Mouse (Mus musculus) neural tube, embryonic 13.5 days (tissue): ENCODE measurements around the gene Nrcam. TPM values are rescaled to one million over a fixed set of nuclear protein-coding genes. Genes with fewer than 3 reads are reported as not detected.

Experiments
- ATAC-seq: fragments of 200-750 bp; cut with Nextera tagmentation; 2 replicates; pipeline ENCODE4 v1.8.0; 2017; ENCODE audit warnings: low read depth, mild to moderate bottlenecking, moderate TSS enrichment, moderate library complexity
- H3K27ac ChIP-seq: fragments of 300-500 bp; sonication (generic); replicated peaks from 2 replicates; pipeline ENCODE4 v1.5.1; 2015; ENCODE audit warnings: moderate library complexity, mild to moderate bottlenecking, inconsistent platforms
- H3K27me3 ChIP-seq: fragments of 300-500 bp; sonication (generic); 2 replicates; pipeline ENCODE4 v1.6.1; 2015; ENCODE audit warnings: mild to moderate bottlenecking, inconsistent platforms
- H3K36me3 ChIP-seq: fragments of 300-500 bp; sonication (generic); 2 replicates; pipeline ENCODE4 v1.6.1; 2015; ENCODE audit warnings: mild to moderate bottlenecking, inconsistent platforms
- H3K4me1 ChIP-seq: fragments of 300-500 bp; sonication (generic); replicated peaks from 2 replicates; pipeline ENCODE4 v1.6.1; 2015; ENCODE audit warnings: inconsistent platforms
- H3K4me2 ChIP-seq: fragments of 300-500 bp; sonication (generic); 2 replicates; pipeline ENCODE4 v1.6.1; 2015; ENCODE audit warnings: inconsistent platforms, mild to moderate bottlenecking, moderate library complexity
- H3K4me3 ChIP-seq: fragments of 300-500 bp; sonication (generic); 2 replicates; pipeline ENCODE4 v1.5.1; 2015; ENCODE audit warnings: mild to moderate bottlenecking, inconsistent platforms
- H3K9ac ChIP-seq: fragments of 300-500 bp; sonication (generic); 2 replicates; pipeline ENCODE4 v1.6.1; 2015; ENCODE audit warnings: moderate library complexity, mild to moderate bottlenecking, inconsistent platforms
- H3K9me3 ChIP-seq: fragments of 300-500 bp; sonication (generic); 2 replicates; pipeline ENCODE4 v1.6.1; 2016; ENCODE audit warnings: inconsistent platforms
- WGBS: fragments of 180-500 bp; shearing (Covaris S2); methylation state at CpG from one replicate; pipeline ENCODE4 v1.1.7; 2015; 5-methylcytosine and 5-hydroxymethylcytosine counted together
- polyA plus RNA-seq: library from polyadenylated mRNA; unstranded; fragments of >200 nt; fragmentation: Nextera tagmentation; extraction: Ambion mirVana; gene quantifications from 2 replicates; pipeline ENCODE4 v1.2.1, GENCODE M21; 2015

Gene Nrcam
- polyA plus RNA-seq, 1 experiment from 2014 or later, result 110 TPM

DNA sequence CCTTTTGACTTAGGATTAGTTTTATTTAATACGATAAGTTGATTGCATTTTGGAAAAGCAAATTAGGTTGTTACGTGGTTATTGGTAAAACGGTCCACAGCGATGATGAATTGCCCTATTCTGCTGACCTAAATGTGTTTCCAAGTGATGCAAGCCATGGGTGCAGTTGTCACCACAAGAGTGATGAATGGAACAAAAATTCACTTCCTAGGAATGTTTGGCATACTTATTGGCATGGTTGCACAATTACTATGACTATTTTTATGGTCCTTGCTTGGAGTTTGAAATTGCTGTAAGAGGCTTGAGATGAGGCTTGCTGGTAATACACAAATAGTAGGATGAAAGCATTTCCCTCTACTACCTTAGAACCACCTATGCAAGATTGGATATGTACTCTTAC, 125.1 kb downstream of the Nrcam start:
- WGBS, result 90% methylated on average over 4 of the region's 4 CpGs
- H3K4me1 ChIP-seq, result peaks cover 4% of the 10 kb centered on the region; the same call in 1 of the 2 replicates
- no peak overlapping the region for H3K4me2 ChIP-seq
- H3K27me3 ChIP-seq, result no peaks in the 10 kb centered on the region
- no peak overlapping the region for H3K27ac ChIP-seq
- no peak for ATAC-seq
- H3K4me3 ChIP-seq, result no peak overlapping the region
- H3K9ac ChIP-seq, result no peak overlapping the region
- no peaks in the 10 kb centered on the region for H3K9me3 ChIP-seq
- H3K36me3 ChIP-seq, result no peaks in the 10 kb centered on the region

DNA sequence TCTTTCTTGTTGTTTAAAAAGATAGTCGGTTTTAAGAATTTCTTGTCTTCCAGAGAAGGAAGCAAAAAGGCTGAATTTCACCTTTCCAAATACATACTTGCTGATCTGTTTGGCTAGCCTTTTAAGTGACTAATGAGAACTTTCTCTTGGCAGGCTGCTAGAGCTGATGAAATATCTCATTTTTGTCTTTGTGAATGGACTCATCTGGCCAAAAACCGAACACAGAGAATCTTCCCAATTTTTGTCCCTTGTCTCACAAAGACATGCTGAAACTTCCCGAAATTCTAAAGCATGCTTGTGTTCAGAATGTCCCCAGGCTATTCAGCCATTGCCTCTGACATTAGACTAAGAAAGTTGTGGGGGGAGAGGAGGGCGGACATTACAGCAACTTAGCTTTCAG, 129.3 kb downstream of the Nrcam start:
- H3K4me3 ChIP-seq, result no peak overlapping the region
- 84% methylated on average over 4 of the region's 4 CpGs for WGBS
- no peak overlapping the region for H3K9ac ChIP-seq
- no peak overlapping the region for H3K4me2 ChIP-seq
- H3K27ac ChIP-seq, result no peak overlapping the region
- no peaks in the 10 kb centered on the region for H3K27me3 ChIP-seq
- no peaks in the 10 kb centered on the region for H3K9me3 ChIP-seq
- H3K36me3 ChIP-seq, result no peaks in the 10 kb centered on the region
- ATAC-seq, result no peak
- H3K4me1 ChIP-seq, result peaks cover 26% of the 10 kb centered on the region

DNA sequence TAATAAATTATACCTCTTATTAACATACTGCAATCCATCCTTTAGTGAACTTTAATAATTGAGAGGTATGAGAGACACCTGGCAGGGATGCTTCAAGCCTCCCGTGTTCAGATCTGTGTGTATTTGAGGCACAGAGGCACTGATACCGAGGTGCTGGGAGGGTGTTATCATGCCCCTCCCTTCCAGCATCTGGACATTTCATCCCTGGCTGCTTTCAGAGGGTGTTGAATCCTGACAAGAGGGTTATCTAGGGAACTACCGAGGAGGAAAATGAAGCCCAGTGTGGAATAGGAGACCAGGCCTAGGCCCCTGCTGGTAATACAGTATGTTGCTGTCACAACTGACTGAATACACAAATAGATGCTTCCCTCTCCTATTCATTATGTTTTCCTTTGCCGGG, 133.8 kb downstream of the Nrcam start:
- H3K36me3 ChIP-seq, result no peaks in the 10 kb centered on the region
- H3K4me3 ChIP-seq, result no peak overlapping the region
- peak overlapping the region; percentile 81 for H3K27ac ChIP-seq
- peaks cover 32% of the 10 kb centered on the region for H3K4me1 ChIP-seq
- peak; percentile 86 for ATAC-seq
- H3K4me2 ChIP-seq, result peak overlapping the region; percentile 3
- H3K9ac ChIP-seq, result peak overlapping the region; percentile 47; the same call in 1 of the 2 replicates
- H3K27me3 ChIP-seq, result no peaks in the 10 kb centered on the region
- 20% methylated on average over 4 of the region's 4 CpGs for WGBS
- H3K9me3 ChIP-seq, result no peaks in the 10 kb centered on the region

DNA sequence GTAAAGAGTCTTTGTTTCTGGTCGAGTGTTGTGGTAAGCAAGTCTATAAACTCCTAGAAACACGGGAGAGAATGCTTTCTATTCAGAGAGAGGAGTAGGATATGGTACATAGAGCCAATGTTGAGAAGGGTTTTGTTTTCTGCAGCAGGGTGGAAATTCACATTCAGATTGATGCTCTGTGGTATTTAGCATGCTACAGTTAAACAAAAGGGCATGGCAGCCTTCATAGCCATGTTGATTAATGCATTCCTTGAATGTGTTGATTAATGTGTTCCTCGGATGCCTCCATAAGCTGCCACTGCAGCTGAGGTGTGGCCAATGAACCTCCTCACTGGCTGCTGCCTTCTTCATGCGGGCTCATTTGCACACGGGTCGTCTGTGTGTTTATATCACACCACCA, 134.3 kb downstream of the Nrcam start:
- Histone ChIP-seq H3K4me2 (peak overlapping the region; percentile 3), H3K27ac (peak overlapping the region; percentile 81), H3K4me3 (no peak overlapping the region), H3K9me3 (no peaks in the 10 kb centered on the region), H3K9ac (no peak overlapping the region), H3K36me3 (no peaks in the 10 kb centered on the region), H3K4me1 (peaks cover 32% of the 10 kb centered on the region), H3K27me3 (no peaks in the 10 kb centered on the region)
- 15% methylated on average over 6 of the region's 6 CpGs for WGBS
- ATAC-seq, result peak; percentile 52; the same call in 1 of the 2 replicates

DNA sequence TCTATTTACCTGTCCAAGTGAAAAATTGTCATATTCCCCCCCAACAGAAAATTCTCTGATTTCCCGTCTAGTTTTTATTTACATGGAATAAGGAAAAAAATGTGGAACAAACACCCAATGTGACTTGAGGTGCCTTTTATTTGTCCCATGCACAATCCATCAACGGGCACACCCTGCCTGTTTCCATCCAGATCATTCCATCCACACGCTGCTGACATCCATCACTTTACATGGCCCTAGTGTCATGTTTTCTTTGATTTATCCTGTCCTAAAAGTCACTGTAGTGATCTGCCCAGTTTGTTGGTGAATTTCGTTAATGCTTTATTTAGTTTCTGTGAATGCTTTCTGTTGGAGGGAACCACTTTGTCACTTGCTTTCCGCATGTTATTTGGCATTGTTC, 142.4 kb downstream of the Nrcam start:
- WGBS, result 43% methylated on average over 5 of the region's 5 CpGs
- no peaks in the 10 kb centered on the region for H3K27me3 ChIP-seq
- ATAC-seq, result peak; percentile 63; the same call in 1 of the 2 replicates
- no peaks in the 10 kb centered on the region for H3K9me3 ChIP-seq
- no peak overlapping the region for H3K9ac ChIP-seq
- no peak overlapping the region for H3K4me2 ChIP-seq
- H3K4me3 ChIP-seq, result no peak overlapping the region
- H3K4me1 ChIP-seq, result peaks cover 17% of the 10 kb centered on the region
- peak overlapping the region; percentile 18; the same call in 1 of the 2 replicates for H3K27ac ChIP-seq
- H3K36me3 ChIP-seq, result no peaks in the 10 kb centered on the region

DNA sequence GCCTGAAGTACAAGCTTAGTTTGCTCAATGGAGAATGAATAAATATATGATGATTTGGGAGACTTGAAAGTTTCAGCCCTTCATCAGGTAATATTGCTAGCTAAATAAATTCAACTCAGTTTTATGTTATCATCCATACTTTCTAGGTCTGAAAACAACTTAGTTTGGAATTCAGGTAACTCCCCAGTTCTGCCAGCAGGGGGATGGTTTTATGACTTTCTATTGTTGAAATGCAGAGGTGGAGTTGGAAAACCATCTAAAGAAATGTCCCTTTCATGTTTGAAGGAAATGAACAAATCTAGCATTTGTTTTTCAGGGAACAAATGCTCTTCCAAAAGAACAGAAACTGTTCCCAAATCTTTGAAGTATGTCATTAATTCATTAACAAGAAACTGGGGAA, 146.7 kb downstream of the Nrcam start:
- peaks cover 26% of the 10 kb centered on the region for H3K4me1 ChIP-seq

DNA sequence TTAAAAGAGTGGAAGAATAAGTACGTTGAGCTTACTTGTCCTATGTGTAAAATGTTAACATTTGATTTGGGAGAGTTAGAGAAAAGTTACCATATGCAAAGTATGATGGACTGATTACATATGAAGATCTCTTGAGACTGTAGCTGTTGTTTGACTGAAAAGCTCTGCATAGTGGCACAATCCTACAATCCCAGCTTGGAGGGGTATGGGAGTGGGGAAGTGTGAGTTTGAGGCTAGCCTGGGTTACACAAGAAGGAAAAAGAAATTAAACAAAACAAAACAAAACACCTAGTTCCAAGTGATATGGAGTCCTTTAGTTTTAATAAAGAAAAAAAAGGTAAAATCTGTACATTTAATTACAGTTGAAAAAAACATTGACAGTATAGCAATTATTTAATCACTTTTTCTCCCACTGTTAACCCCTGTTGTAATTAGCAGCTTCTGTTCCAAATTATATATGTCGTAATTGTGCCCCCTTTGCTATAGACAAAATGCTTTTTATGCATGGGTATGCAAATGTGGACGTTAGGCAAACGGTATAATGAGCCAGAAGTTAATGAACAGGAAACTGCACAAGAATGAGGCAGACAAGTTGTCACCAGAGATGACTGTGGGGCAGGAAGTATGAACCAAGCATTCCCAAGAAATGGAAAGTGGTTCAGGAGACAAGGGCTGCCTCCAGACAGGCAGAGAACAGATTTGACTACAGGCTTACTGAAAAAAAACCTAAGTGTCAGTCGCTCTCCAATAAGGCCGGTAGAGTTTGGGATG, 150.8 kb downstream of the Nrcam start:
- no peak overlapping the region for H3K4me3 ChIP-seq
- H3K27ac ChIP-seq, result peak overlapping the region; percentile 62; the same call in 1 of the 2 replicates
- H3K27me3 ChIP-seq, result no peaks in the 10 kb centered on the region
- no peaks in the 10 kb centered on the region; the same call in 1 of the 2 replicates for H3K36me3 ChIP-seq
- peaks cover 3% of the 10 kb centered on the region; the same call in 1 of the 2 replicates for H3K9me3 ChIP-seq
- no peak overlapping the region for H3K9ac ChIP-seq
- ATAC-seq, result 0 out of 2 replicates have a peak, but pooled peaks have one; percentile 27
- peaks cover 22% of the 10 kb centered on the region for H3K4me1 ChIP-seq
- 64% methylated on average over 6 of the region's 6 CpGs for WGBS
- no peak overlapping the region for H3K4me2 ChIP-seq

More for the DNA sequence above, 146.7 kb downstream of the Nrcam start:
- Histone ChIP-seq H3K4me3 (no peak overlapping the region), H3K27ac (no peak overlapping the region), H3K36me3 (no peaks in the 10 kb centered on the region), H3K4me2 (no peak overlapping the region), H3K9me3 (peaks cover 3% of the 10 kb centered on the region; the same call in 1 of the 2 replicates), H3K27me3 (no peaks in the 10 kb centered on the region), H3K9ac (no peak overlapping the region)
- ATAC-seq, result no peak

DNA sequence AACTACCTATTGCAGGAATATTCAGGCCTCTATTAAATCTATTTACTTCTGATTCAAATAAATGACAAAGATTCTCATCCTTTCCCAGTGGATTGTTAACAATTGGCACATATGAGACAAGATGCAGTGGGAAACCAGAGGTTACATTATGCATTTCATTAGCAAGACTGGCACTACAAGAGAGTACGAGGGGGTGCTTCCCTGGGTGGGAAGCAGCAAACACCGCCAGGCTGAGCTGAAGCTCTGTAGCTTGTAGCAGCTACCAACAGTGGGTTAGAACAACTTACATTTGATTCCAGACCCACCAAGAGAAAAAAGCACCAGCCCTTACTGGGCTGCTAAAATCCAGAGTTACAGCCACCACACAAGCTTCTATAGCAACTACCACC, 151.3 kb downstream of the Nrcam start:
- no peak for ATAC-seq
- H3K27me3 ChIP-seq, result no peaks in the 10 kb centered on the region
- H3K36me3 ChIP-seq, result no peaks in the 10 kb centered on the region; the same call in 1 of the 2 replicates
- peaks cover 22% of the 10 kb centered on the region for H3K4me1 ChIP-seq
- H3K9ac ChIP-seq, result no peak overlapping the region
- no peak overlapping the region for H3K4me3 ChIP-seq
- H3K9me3 ChIP-seq, result peaks cover 3% of the 10 kb centered on the region; the same call in 1 of the 2 replicates
- WGBS, result 51% methylated on average over 2 of the region's 2 CpGs
- H3K4me2 ChIP-seq, result no peak overlapping the region
- peak overlapping the region; percentile 62 for H3K27ac ChIP-seq

DNA sequence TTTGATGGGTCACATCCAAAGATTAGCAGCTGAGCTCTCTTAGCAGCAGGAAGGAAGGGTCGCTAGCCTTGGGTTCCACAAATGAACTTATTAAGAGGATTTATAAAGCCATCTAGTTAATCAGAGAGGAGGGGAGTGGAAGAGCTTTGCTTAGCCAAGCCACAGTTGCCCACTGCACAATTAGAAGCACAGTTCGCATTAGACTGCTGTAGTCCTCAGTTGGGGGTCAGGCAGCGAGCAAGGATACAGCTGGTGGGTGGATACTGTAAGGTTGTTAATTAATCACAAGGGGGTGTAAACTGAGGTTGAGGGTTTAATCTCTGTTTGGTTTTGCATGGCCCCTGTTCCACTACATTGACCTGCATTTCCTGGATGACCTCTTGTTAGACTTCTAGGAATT, 152.7 kb downstream of the Nrcam start:
- no peak overlapping the region for H3K4me2 ChIP-seq
- peaks cover 22% of the 10 kb centered on the region for H3K4me1 ChIP-seq
- H3K4me3 ChIP-seq, result no peak overlapping the region
- H3K36me3 ChIP-seq, result no peaks in the 10 kb centered on the region; the same call in 1 of the 2 replicates
- 18% methylated on average over 3 of the region's 3 CpGs for WGBS
- H3K9ac ChIP-seq, result no peak overlapping the region
- H3K27me3 ChIP-seq, result no peaks in the 10 kb centered on the region
- ATAC-seq, result peak; percentile 23; the same call in 1 of the 2 replicates
- H3K27ac ChIP-seq, result no peak overlapping the region
- peaks cover 3% of the 10 kb centered on the region; the same call in 1 of the 2 replicates for H3K9me3 ChIP-seq

DNA sequence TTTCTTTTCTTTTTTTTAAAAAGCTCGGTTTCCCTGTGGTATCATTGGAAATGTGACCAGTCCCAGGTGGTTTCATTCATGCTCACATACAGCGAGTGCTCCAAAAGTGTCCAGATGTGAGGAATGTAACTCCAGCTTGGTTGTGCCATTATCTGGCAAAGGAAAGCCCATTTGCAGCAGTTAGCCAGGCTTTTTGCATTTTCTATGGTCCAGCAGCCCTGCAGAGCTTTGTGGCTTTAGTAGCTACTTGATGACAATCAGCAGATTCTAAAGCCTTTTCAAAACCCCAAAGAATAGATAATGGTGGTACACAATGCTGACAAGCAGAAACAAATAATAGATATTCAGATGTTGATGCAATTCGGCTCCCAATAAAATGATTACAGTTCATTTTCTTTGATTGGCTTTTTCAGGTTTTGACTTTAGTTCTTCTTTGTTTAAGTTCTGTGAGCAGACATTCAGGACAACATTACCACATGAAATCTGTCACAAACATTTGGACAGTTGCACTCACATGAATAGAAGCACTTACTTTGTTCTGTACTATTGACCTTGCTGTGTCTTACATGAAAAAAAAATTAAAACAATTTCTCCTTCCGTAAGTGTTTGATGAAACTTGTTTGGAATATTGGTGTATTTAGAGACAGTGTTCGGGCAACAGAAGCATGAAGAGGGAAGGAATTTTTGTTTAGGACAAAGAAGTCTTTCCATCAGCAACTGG, 164.2 kb downstream of the Nrcam start:
- Histone ChIP-seq H3K36me3 (no peaks in the 10 kb centered on the region), H3K9ac (no peak overlapping the region), H3K4me1 (peaks cover 8% of the 10 kb centered on the region), H3K9me3 (no peaks in the 10 kb centered on the region), H3K4me2 (no peak overlapping the region), H3K27ac (no peak overlapping the region; the same call in 1 of the 2 replicates), H3K4me3 (no peak overlapping the region), H3K27me3 (no peaks in the 10 kb centered on the region)
- no peak for ATAC-seq
- WGBS, result 31% methylated on average over 5 of the region's 5 CpGs

DNA sequence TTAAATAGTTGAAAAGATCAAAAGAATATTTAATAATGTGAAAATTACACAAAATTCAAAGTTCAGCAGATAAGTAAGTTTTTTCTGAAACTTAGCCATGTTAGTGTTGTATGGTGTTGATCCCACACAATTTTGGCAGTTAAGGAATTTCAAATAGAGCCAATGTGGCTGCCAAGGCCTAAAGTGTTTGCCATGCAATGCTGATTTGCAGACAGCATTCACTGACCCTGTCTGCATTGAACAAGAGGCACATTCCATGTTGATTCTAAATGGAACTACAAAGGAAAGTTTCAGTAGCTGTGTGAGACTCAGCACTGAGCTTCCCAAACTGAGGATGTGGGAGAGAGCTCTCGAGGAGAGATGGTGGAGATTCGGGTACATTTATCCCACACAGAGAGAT, 169.1 kb downstream of the Nrcam start:
- Histone ChIP-seq H3K4me1 (peaks cover 29% of the 10 kb centered on the region), H3K36me3 (no peaks in the 10 kb centered on the region), H3K4me2 (no peak overlapping the region), H3K27me3 (no peaks in the 10 kb centered on the region), H3K4me3 (no peak overlapping the region), H3K27ac (no peak overlapping the region), H3K9me3 (no peaks in the 10 kb centered on the region), H3K9ac (no peak overlapping the region)
- WGBS, result 86% methylated on average over 2 of the region's 2 CpGs
- ATAC-seq, result no peak

DNA sequence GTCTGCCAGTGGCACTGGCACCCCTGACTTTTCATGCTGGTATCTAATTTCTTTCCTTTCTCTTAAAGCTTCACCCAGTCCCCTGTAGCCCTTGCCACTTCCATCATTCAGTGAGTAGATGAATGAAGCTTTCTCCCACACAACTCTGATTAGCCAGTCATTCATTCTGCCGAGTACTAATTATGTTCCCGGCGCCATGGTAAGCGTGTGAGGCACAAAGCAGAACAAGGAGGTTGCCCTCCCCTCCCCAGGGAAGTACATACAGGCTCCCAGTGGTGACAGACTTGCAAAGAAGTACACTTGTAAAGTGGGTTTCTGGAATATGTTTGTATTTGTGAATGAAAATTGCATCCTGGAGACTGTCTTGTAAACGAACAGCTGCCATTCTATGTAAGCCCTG, 170.2 kb downstream of the Nrcam start:
- no peaks in the 10 kb centered on the region for H3K36me3 ChIP-seq
- H3K4me1 ChIP-seq, result peaks cover 26% of the 10 kb centered on the region
- H3K9me3 ChIP-seq, result no peaks in the 10 kb centered on the region
- H3K9ac ChIP-seq, result no peak overlapping the region
- 0 out of 2 replicates have a peak overlapping the region, but pooled peaks have one; percentile 28 for H3K27ac ChIP-seq
- H3K4me3 ChIP-seq, result no peak overlapping the region
- no peak for ATAC-seq
- H3K27me3 ChIP-seq, result no peaks in the 10 kb centered on the region
- H3K4me2 ChIP-seq, result no peak overlapping the region
- 29% methylated on average over 5 of the region's 5 CpGs for WGBS
